Mouse (Mus musculus) heart, adult 8-10 months (tissue): ENCODE measurements around the gene Cryab. TPM values are rescaled to one million over a fixed set of nuclear protein-coding genes. Genes with fewer than 3 reads are reported as not detected.

Source experiments
- DNase-seq: peaks from one replicate; pipeline ENCODE4 v3.0.0; 2022; ENCODE audit warnings: low spot score
- total RNA-seq, 4 experiments: library from RNA; stranded (reverse); gene quantifications; 2 replicates each; pipeline ENCODE4 v1.2.4; 2022

Gene Cryab
- total RNA-seq, 4 experiments from 2014 or later: 3,411 to 4,078 (median 3,658) TPM

DNA sequence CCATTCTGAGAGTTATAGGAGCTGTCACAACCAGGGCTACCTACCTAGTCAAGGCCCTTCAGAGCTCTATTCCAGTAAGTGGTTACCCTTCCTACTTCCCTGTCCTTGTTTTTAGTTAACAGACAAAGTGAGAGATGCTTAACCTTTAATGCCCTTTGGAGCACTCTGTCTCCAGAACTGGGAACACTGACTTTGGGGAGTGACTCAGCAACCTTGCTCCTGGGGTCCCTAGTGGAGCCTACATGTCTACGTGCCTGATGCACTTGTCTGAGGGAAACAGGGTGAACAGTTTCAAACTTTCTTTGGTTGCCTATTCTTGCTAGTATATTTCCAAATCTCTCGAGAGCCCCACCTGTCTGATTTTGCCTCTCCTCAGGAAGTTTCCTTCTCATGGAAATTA is 8.4 kb upstream of the Cryab start:
- no peak for DNase-seq

DNA sequence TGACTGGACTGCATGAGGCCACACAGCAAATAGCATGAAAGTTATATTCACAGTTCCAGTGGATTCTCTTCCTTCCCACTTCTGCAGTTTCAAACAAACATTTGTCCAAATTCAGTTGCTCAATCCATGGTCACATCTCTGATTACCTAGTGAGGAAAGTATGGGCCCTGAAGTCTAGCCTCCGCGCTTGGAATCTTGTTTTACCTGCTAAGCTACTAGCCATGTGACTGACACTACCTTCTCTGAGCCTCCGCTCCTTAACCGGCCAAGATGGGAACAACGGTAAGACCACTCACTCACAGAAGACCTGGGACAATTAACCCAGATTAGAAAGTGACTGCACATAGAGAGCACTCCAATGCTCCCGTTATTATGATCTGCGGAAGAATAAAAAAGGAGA is 5.3 kb upstream of the Cryab start:
- DNase-seq: no peak

DNA sequence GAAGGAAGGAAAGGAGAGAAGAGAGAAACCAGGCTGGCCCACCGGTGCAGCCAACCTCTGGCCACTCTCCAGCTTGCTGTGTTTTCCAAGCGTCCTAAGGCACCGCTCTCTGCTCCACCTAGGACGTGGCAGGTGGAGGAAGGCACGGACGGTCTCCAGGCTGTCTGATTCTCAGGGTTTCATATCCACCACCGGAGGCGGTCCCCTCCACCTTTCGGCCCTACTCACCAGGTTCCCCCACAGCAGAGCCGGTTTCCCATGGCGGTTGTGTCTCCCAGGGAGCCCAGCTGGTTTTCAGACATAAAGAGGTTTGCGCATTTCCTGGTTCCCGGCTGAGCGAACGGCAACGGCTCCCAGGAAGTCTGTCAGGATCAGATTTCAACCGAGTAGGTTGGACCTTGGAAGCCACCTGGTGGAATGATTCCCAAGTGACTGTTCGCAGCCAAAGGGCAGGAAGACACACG is 4.9 kb upstream of the Cryab start, which contains the start of gene 2310030G06Rik:
TSS of gene 2310030G06Rik (minus strand) at position 323 of the 464 bp plus-strand sequence.
- no peak for DNase-seq

DNA sequence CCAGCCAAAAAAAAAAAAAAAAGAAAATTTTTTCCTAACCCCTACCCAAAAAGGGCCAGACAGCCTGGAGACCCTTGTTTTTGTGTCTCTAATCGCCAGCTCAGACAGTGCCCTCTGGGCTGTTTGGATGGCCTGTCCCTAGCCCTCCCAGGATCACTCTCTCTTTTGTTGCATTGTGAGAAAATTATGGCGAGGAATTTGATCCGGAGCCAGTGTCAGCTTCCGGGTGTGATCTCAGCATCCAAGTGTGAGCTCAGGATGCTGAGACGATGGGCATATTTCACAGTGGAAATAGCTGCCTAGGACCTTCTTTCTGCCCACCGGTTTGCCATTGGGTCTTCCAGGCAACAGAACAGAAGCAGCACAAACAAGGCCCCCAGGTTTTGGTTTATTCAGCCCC is 419 bp upstream of the Cryab start:
- no peak for DNase-seq

DNA sequence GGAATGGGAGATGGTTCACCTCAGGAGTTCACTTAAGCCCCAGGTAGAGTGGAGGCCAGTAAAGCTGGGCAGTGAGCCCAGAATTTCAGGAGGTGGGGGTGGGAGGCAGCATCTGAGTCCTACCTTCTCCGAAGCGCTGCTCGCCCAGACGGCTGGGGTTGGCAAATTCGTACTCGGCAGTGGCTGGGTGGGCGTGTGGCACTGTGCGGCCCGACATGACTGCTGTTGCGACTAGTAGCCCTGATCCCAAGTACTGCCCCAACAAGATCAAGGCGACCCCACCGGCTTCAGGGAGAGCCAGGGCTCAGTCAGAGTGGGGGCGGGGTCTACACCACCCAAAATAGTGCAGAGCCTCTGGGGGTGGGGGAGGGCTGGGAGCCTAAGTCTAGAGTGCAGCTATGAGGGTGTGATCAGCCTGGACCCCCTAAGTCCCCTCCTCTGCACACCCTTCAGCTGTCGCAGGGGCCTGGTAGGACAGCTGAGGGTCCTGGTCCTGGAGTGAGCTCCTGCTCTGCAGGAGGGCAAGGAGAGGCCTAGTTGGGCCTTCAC is 1.0 kb downstream of the Cryab start, which contains the start of gene Hspb2:
TSS of gene Hspb2 (minus strand) at position 301 of the 549 bp plus-strand sequence.
- DNase-seq: no peak

DNA sequence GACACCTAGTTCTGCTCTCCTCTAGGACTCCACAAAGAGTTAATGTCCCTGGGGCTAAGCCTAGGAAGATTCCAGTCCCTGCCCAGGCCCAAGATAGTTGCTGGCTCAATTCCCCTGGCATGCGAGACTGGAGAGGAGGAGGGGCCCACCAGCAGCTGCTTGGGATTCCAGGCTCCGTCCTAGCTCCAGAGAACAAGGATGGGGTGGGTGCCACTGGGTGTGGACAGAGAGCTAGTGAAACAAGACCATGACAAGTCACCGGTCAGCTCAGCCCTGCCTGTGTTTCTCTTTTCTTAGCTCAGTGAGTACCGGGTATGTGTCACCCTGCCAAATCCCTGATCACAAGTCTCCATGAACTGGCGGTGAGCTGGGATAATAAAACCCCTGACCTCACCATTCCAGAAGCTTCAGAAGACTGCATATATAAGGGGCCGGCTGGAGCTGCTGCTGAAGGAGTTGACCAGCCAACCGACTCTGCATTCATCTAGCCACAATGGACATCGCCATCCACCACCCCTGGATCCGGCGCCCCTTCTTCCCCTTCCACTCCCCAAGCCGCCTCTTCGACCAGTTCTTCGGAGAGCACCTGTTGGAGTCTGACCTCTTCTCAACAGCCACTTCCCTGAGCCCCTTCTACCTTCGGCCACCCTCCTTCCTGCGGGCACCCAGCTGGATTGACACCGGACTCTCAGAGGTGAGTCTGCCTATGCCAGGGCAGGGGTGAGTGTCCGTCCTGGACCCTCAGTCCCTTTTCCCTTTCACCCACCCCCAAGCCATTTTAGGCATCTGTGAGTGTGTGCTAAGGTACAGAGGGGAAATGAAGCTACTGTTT is 1.9 kb downstream of the Cryab start:
- peak; percentile 90 for DNase-seq

DNA sequence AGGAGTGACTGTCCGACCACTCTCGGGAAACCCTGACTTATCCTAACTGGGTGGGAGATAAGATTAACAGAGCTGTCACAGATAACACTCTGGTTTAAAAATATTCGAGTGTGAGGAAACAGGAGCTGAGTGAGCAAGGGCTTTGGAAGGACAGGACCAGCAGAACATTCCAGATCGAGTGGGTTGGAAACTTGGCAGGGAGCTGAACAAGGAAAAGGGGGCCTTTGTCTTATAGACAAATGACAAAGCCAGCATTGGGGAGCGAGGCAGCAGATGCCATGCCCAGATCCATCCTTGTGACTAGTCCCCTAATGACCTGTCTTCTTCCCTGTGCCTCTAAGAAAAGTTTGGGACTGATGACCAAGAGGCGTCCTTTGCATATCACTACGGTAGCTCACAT is 2.8 kb downstream of the Cryab start:
- DNase-seq: no peak

DNA sequence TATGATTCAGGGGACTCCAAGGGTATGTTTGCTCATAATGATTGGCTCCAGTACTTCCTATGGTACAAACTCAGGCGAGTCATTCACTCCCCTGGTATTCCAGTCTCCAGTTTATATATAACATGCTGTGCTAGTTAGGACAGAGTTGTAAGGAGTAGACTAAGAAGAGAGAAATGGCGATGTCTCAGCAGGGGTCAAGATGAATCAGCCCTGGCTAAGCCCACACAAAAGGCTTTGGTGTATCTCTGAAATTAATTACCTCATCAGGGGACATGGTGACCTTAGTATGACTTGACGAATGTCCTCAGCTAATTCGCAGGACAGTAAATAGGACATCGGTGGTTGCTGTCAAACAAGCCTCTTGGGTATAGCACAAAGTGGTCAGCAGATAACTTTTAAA is 5.6 kb downstream of the Cryab start:
- no peak for DNase-seq

DNA sequence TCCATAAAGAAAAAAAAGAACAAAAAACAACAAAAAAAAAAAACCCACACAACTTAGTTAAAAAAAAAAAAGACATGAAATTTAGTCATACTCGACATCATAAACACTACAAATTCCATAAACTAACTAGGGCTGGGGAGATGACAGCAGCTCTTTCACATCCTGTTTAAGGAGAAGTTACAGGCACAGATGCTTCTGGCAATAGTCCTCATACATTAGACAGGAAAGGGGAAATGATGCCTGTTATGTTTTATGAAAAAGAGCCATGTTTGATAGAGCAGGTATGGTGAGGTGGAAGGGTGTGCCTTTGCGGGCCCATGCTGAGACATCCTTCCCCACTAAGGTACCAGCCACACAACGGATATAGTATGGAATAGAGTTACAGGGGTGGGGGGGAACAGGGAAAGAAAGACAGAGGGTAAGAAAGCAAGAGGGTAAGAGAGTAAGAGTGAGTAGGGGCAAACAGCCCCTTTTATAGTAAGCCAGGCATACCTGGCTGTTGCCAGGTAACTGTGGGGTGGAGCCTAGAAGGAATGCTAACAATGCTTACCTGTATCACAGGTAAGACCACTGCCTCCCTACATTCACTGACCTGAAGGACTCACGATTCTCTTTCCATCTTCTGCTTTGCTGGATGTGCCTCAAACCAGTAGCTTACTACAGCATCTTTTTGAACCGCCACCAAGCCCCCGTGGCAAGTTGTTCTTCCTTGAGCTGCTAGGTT is 10.6 kb downstream of the Cryab start:
- no peak for DNase-seq

DNA sequence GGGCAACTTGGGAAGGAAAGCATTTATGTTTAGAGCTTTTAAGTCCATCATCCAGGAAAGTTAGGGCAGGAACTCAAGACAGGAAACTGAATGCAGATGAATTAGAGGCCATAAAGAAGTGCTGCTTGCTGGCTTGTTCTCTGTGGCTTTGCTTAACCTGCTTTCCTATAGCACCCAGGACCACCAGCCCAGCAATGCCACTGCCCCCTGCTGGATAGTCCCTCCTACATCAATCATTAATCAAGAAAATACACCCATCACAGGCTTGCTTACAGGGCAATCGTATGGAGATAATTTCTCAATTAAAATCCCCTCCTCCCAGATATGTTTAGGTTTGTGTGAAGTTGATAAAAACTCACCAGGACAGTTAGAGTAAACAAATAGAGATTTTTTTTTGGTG is 12.2 kb downstream of the Cryab start:
- DNase-seq: no peak

DNA sequence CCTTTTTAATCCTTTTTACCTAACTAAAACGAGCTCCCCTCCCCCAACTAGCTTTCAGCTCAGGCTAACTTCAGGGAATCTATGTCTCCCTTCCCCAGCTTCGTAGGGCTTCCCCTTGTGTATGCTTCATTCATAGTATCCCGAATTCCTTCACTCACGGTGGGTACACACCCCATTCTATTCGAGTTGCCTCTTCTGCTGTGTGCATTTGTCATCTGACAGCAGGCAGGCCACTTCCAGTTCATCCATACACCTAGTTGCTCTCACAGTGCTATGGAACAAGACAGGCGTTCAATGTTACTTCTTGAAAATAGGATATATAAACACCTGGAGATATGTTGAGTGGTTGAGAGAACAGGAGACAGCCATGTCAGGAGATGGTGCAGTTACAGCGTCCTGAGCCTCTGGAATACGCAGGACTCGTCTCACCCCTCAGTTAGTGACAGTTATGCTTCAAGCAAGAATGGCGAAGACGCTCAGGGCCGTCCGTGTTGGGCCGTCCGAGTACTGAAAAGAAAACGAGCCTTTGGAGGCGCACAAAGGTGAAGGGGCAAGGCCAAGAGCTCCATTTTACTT is 16.5 kb downstream of the Cryab start:
- DNase-seq: no peak

DNA sequence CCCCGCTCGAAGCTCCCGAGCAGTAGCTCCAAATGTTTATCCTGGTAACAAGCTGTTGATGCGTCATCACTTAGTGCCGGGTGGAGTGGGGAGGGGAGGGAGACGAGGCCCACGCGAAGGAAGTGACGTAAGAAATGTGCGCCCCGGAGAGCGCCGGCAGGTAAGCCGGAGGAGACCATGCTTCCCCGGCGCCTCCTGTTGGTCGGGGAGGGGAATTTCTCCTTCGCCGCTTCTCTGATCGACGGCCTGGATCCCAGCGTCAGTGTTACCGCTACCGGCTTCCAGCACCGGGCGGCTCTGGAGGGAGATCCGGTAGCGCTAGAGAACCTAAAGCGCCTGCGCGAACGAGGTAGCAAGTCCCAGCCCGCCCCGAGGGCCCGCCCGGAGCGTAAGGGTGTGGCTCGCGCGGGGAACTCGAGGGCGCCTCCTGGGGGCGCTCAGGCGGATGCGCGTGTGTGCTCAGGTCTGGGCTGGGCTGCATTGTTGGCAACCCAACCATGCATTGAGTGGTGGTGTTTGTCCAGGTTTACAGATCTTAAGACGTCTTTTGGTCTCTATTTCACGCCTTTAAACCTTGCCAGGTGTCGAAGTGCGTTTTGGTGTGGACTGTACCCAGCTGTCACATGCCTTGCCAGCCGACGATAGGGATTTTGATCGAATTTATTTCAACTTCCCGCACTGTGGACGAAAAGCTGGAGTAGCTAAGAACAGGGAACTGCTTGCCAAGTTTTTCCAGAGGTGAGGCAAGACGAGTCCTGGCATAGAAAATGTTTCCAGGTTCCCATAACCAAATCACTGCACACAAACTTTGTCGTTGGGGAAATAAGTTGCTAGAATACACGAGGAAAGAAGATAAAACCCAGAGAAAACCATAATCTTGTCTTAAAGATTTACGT is 17.2 kb downstream of the Cryab start, which contains the start of gene Fdxacb1:
TSS of gene Fdxacb1 (plus strand) at position 130 of the 896 bp plus-strand sequence.
- peak; percentile 98 for DNase-seq

DNA sequence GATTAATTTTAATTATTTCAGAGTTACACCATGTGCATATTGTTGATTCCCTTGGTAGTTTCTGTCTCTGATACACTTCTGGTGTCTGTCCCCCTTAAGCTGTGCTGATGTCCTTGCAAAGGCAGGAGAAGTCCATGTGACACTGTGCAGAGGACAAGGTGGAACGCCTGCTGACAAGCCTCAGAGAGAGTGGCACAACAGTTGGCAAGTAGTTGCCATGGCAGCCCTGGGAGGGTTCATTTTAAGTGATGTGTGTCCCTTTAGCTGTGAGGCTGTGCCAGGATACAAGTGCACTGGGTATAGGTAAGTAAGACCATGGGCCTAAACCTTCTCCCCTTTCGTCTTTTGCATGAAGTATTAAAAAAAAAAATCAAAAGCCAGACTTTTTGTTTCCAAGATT is 18.9 kb downstream of the Cryab start:
- no peak for DNase-seq

DNA sequence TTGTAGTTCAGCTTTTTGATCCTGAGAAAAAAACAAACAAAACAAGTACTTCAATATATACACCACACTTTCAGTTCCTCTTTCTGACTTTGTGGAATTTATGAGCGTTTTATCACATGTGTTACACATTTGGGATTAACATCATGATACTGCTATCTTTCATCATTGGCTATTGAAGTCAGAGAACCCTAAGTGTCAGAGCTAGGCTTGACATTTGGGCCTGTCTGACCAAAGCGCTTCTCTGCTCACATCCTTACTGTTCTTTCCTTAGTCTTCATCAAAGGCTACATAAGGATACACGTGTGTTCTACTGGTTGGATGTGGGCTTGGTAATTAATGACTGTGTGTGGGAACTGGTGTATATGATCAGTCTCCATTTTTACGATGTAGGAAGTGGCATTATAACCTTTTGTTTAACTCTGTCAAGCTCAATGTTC is 22.9 kb downstream of the Cryab start:
- DNase-seq: no peak

DNA sequence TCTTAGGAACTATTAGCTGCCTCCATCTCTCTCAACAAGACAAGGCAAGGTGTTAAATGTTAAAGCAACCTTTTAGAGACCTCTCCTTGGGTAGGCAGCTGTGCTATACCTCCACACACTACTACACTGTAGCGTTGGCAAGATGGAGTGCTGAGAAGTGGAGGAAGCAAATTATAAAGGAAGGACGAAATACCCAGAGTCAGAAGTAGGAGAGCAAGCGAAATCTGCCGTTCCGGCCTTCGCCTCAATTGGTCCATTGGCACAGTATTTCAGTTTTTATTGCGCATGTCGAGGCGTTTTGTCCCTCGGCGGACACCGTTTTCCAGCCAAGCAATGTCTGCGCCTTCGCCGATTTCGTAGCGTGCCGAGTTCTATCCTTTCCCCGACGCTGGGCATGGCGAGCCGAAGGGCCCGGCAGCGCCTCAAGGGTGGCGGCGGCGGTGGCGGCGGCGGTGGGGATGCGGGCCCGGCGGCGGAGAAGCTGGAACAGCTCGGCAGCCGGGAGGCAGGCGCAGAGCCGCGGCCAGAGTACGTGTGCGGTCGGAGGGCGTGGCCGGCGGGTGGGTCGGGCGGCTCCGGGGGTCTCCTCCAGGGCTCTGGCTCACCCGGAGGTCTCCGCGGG is 24.0 kb downstream of the Cryab start, which contains the start of the genes Alg9 and 1110032A03Rik:
TSS of gene Alg9 (plus strand) at position 29 of the 622 bp plus-strand sequence.
TSS of gene 1110032A03Rik (minus strand) at position 530 of the 622 bp plus-strand sequence.
- DNase-seq: peak; percentile 87

DNA sequence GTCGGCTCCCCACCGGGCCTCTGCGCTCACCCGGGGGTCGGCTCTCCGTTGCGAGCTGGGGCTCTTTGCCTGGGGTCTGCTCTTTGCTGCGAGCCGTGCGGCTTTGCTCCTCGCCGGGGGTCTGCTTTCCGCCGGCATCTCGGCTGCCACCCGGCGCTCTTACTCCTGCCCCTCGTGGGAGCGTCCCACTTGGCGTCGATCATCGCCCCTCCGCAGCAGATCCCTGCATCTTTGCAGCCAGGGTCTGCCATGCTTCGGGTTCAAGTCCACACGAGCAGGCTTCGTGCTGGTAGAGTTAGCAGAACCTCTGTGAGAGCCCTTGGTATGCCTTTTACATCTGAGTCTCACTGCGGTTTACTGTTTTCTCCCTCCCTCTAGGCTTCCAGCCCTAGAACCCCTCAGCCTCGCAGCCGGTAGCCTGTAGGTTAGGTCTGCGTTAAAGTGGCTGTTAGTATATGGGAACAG is 24.6 kb downstream of the Cryab start:
- no peak for DNase-seq

DNA sequence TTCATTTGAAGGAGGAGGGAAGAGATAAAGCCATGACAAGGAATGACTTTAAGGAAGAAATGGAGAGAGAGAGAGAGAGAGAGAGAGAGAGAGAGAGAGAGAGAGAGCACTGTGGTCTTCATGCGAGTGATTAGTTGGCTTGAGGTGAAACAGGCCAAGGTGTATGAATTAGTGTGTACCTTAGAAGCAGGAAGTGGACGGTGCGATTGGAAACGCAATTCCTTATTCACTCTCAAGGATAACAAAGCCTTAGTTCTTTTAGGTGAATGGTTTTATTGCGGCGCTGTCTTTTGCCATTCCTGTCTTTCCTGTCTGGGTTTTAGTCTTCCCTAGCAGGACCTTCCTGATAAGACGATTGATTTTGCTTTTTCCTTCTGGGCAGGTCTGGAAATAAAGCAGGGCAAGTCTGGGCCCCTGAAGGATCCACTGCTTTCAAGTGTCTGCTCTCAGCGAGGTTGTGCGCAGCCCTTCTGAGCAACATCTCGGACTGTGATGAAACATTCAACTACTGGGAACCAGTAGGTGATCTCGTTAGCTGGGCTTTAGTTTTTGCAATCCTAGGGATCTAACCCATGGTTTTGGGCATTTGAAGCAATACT is 25.1 kb downstream of the Cryab start:
- no peak for DNase-seq

DNA sequence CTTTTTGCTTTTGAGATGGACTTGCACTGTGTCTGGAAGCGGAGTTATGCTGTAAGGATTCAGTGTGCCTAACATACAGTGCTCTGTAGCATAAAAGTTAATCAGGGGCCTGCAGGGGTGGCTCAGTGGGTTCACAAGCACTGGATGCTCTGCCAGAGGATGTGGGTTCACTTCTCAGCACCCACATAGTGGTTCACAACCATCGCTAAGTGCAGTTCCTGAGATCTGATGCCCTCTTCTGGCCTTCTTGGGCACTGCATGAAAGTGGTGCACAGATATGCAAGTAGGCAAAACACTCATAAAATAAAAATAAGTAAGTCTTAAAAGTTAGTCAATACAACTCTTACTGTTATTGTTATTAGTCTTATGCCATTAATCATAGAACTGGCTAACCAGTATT is 31.0 kb downstream of the Cryab start:
- DNase-seq: no peak

DNA sequence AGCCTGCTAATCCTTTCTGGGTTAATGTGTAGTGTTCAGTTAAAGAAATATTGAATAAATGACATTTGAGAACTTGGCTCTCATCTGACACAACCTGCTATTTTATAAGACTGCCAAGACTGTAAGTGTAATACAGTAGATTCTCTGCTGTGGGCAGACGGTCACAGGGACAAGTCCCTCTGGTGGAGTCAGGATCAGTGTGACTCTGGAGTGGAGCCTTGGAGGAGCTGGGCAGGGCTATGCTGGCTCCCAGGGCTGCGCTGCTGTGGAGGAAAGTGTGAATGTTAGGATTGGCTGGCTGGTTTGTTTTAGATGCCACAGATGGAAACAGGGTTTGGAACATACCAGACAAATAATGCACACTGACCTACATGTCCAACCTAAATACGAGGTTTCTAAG is 44.1 kb downstream of the Cryab start:
- no peak for DNase-seq

DNA sequence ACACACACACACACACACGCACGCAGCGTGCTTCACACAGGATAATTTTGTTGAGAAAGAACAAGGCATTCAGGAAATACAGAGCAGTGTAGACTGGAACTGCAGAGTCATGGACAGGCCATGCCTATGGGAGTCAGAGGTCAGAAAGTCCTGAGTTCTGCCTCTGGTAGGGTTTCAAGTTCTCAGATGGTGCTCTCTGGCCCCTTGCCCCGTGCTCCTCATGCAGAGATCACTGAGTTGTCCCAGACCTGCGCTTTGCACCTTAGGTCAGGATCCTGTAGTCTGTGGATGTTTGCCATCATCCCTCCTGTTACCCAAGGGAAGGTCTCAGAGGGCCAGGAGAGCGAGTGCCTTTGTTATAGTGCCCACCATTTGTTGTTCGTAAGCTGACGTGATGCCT is 45.7 kb downstream of the Cryab start:
- DNase-seq: no peak
